Mouse (Mus musculus): ENCODE results near the gene Suv39h2. TPM values are rescaled to one million over a fixed set of nuclear protein-coding genes. Genes with fewer than 3 reads are reported as not detected.

Gene Suv39h2
- polyA plus RNA-seq, 1 experiment from 2014 or later, result 8.0 TPM

- ATAC-seq (ENCODE audit: low FRiP score, low read depth), result no peak
Measured at GRCm38 (mm10) chr2:3456590-3456989, 18.2 kb downstream of the Suv39h2 start.

DNA sequence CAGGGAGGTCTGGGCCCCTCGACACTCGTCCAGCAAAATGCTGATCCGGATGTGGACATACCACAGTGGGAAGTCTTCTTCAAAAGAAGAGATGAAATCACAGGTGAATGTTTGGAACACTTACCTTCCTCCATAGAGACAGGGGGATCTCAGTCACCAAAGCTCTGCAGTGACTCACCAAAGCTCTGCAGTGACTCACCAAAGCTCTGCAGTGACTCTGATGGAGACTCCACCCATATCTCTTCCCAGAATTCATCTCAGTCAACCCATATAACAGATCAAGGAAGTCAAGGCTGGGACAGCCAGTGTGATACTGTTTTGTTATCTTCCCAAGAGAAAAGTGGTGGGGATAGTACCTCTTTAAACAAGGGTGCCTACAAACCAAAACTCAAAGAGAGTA is 21.7 kb downstream of the Suv39h2 start:
- 84% methylated on average over 3 of the region's 3 CpGs for WGBS
- no peak for ATAC-seq (ENCODE audit: low FRiP score, low read depth)
- Histone ChIP-seq H3K9me3 (no peaks in the 10 kb centered on the region), H3K27ac (replicated peaks) (no peak overlapping the region), H3K4me3 (no peak overlapping the region), H3K4me2 (no peak overlapping the region), H3K36me3 (peaks cover 56% of the 10 kb centered on the region), H3K9ac (no peak overlapping the region), H3K27me3 (no peaks in the 10 kb centered on the region), H3K4me1 (replicated peaks) (no peaks in the 10 kb centered on the region)

More at GRCm38 (mm10) chr2:3456590-3456989, 18.2 kb downstream of the Suv39h2 start:
- no peaks in the 10 kb centered on the region for H3K4me1 ChIP-seq (replicated peaks)
- H3K36me3 ChIP-seq, result peaks cover 52% of the 10 kb centered on the region
- no peak overlapping the region for H3K9ac ChIP-seq
- no peaks in the 10 kb centered on the region for H3K9me3 ChIP-seq
- H3K27me3 ChIP-seq, result no peaks in the 10 kb centered on the region
- WGBS, result 79% methylated on average over 4 of the region's 4 CpGs
- H3K4me2 ChIP-seq, result no peak overlapping the region
- H3K27ac ChIP-seq (replicated peaks), result no peak overlapping the region
- no peak overlapping the region for H3K4me3 ChIP-seq

GRCm38 (mm10) chr2:3449431-3449830 is 25.4 kb downstream of the Suv39h2 start:
- Histone ChIP-seq H3K9me3 (no peaks in the 10 kb centered on the region), H3K4me1 (replicated peaks) (no peaks in the 10 kb centered on the region), H3K9ac (no peak overlapping the region), H3K27me3 (no peaks in the 10 kb centered on the region), H3K27ac (replicated peaks) (no peak overlapping the region), H3K36me3 (peaks cover 56% of the 10 kb centered on the region), H3K4me3 (no peak overlapping the region), H3K4me2 (no peak overlapping the region)
- WGBS, result 85% methylated on average over 2 of the region's 2 CpGs
- ATAC-seq (ENCODE audit: low FRiP score, low read depth), result no peak

- Histone ChIP-seq H3K36me3 (peaks cover 57% of the 10 kb centered on the region), H3K4me1 (replicated peaks) (no peaks in the 10 kb centered on the region), H3K27me3 (no peaks in the 10 kb centered on the region), H3K4me3 (no peak overlapping the region), H3K27ac (replicated peaks) (no peak overlapping the region), H3K9me3 (no peaks in the 10 kb centered on the region), H3K9ac (no peak overlapping the region), H3K4me2 (no peak overlapping the region)
- 79% methylated on average over 4 of the region's 4 CpGs for WGBS
- ATAC-seq (ENCODE audit: low FRiP score, low read depth), result no peak
Measured at GRCm38 (mm10) chr2:3445984-3446383, 28.8 kb downstream of the Suv39h2 start.

GRCm38 (mm10) chr2:3444206-3444605 is 30.6 kb downstream of the Suv39h2 start:
- H3K9me3 ChIP-seq, result no peaks in the 10 kb centered on the region
- no peak overlapping the region for H3K27ac ChIP-seq (replicated peaks)
- H3K36me3 ChIP-seq, result peaks cover 52% of the 10 kb centered on the region
- H3K4me2 ChIP-seq, result no peak overlapping the region
- H3K4me1 ChIP-seq (replicated peaks), result no peaks in the 10 kb centered on the region
- H3K9ac ChIP-seq, result no peak overlapping the region
- ATAC-seq (ENCODE audit: low FRiP score, low read depth), result no peak
- no peaks in the 10 kb centered on the region for H3K27me3 ChIP-seq
- 76% methylated on average over 7 of the region's 7 CpGs for WGBS
- no peak overlapping the region for H3K4me3 ChIP-seq

- Histone ChIP-seq H3K27ac (replicated peaks) (no peak overlapping the region), H3K4me2 (no peak overlapping the region), H3K9ac (no peak overlapping the region), H3K27me3 (no peaks in the 10 kb centered on the region), H3K36me3 (peaks cover 22% of the 10 kb centered on the region), H3K9me3 (no peaks in the 10 kb centered on the region), H3K4me1 (replicated peaks) (no peaks in the 10 kb centered on the region), H3K4me3 (no peak overlapping the region)
- WGBS, result 48% methylated on average over 7 of the region's 7 CpGs
- no peak for ATAC-seq (ENCODE audit: low FRiP score, low read depth)
Measured at GRCm38 (mm10) chr2:3437956-3438355, 36.9 kb downstream of the Suv39h2 start.

DNA sequence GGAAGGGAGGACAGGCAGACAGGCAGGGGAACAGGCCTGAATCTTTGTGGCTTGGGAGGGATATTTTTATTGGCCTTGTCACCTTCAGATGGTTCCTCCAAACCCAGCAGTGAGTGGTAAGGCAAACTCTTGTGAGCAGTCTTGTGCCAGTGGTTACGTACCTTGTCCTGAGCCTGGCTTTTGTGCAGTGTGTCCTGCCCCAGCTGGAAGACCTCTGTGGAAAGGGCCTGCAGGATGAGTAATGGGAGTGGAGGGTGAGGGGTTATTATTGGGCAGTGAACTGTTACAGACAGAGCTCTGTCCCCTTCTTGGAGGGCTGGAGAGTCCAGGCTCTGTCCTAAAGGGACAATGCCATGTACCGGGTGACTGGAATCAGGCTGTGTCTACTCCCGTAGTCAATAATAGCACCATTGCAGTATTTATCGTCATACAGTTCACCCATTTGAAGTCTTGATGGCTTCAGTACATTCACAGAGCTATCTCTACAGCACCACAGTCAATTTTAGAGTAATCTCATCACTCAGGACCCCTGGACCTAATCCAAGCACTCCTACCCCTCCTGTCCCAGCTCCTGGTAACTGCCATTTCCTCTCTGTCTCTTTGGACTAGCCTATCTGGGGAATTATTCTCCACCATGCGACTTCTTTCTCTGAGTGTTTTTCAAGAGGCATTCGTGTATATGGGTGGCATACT is 39.3 kb downstream of the Suv39h2 start:
- no peaks in the 10 kb centered on the region for H3K4me1 ChIP-seq (replicated peaks)
- 80% methylated on average over 6 of the region's 6 CpGs for whole genome bisulfite sequencing
- H3K4me3 ChIP-seq, result no peak overlapping the region
- H3K4me2 ChIP-seq, result no peak overlapping the region
- H3K9ac ChIP-seq, result no peak overlapping the region
- no peak overlapping the region for H3K27ac ChIP-seq (replicated peaks)
- peaks cover 20% of the 10 kb centered on the region; the same call in 1 of the 2 replicates for H3K36me3 ChIP-seq
- no peaks in the 10 kb centered on the region for H3K9me3 ChIP-seq
- no peak for ATAC-seq (ENCODE audit: low FRiP score, low read depth)
- H3K27me3 ChIP-seq, result no peaks in the 10 kb centered on the region

- no peak overlapping the region for H3K27ac ChIP-seq (replicated peaks)
- H3K4me3 ChIP-seq, result no peak overlapping the region
- H3K9me3 ChIP-seq, result no peaks in the 10 kb centered on the region
- no peak overlapping the region for H3K9ac ChIP-seq
- no peaks in the 10 kb centered on the region for H3K27me3 ChIP-seq
- H3K36me3 ChIP-seq, result peaks cover 17% of the 10 kb centered on the region; the same call in 1 of the 2 replicates
- no peaks in the 10 kb centered on the region for H3K4me1 ChIP-seq (replicated peaks)
- no peak overlapping the region for H3K4me2 ChIP-seq
- ATAC-seq (ENCODE audit: low FRiP score, low read depth), result no peak
- WGBS, result 92% methylated on average over 9 of the region's 9 CpGs
Measured at GRCm38 (mm10) chr2:3430956-3431355, 43.9 kb downstream of the Suv39h2 start.

DNA sequence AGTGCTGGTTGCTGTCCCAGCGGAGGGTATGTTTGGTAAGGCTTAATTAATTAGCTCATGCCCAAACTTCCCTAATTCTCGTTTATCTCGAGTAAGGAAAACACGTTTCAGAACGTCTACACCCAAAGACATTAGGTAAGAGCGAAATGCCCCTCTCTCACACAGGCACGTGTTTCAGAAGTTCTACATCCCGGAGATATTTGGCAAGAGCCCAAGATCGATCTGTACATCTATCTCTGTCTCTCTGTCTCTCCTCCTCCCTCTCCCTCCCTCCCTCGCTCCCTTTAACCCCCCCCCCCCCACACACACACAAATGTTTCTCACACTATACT is 50.3 kb downstream of the Suv39h2 start:
- 6% methylated on average over 10 of the region's 10 CpGs for WGBS
- Histone ChIP-seq H3K4me1 (replicated peaks) (peaks cover 16% of the 10 kb centered on the region), H3K9me3 (no peaks in the 10 kb centered on the region), H3K27me3 (no peaks in the 10 kb centered on the region), H3K4me2 (peak overlapping the region; percentile 93), H3K36me3 (0 out of 2 replicates have a peak, but pooled peaks cover 3% of the 10 kb centered on the region), H3K4me3 (peak overlapping the region; percentile 70), H3K27ac (replicated peaks) (no peak overlapping the region), H3K9ac (peak overlapping the region; percentile 61)
- no peak for ATAC-seq (ENCODE audit: low FRiP score, low read depth)

DNA sequence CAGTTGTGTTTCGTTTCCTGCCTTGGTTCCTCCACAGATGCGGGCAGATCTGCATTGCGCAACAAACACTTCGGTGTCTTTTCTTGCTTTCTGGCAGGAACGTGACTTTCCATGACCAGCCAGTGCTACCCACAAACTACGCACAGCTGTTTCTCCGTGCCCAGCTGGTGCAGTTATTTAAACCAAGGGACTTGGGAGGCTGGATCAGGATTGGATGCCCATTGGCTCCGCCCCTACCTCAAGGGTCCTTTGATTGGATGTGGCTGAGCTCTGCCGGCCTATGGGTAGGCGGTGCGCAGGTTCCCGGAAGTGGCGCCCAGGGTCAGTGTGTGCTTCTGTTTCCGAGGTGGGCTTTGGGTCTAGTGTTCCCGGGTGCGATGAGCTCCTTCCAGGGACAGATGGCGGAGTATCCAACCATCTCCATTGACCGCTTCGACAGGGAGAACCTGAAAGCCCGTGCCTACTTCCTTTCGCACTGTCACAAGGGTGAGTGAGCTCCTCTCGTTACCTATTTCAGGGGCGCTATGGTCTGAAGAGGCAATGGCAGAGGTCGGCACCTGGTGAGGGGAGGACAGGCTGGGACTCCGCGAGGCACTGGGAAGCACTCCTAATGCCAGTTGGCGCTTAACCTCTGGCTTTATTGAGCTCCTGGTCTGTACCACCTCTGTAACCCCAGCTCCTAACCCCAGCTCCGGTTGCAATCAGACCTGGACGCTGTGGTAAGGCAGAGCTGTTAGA is 50.8 kb downstream of the Suv39h2 start, which contains the start of gene Dclre1c:
TSS of gene Dclre1c (plus strand) at position 291 of the 738 bp plus-strand sequence.
- Histone ChIP-seq H3K9me3 (no peaks in the 10 kb centered on the region), H3K4me3 (peak within 1 kb of the TSS; percentile 70), H3K4me1 (replicated peaks) (peaks cover 16% of the 10 kb centered on the region), H3K36me3 (0 out of 2 replicates have a peak, but pooled peaks cover 3% of the 10 kb centered on the region), H3K27ac (replicated peaks) (0 out of 2 replicates have a peak within 1 kb of the TSS, but pooled peaks have one; percentile 31), H3K27me3 (no peaks in the 10 kb centered on the region), H3K9ac (peak within 1 kb of the TSS; percentile 61), H3K4me2 (peak within 1 kb of the TSS; percentile 93)
- peak; percentile 99 for ATAC-seq (ENCODE audit: low FRiP score, low read depth)
- 1% methylated on average over 29 of the region's 29 CpGs for WGBS

GRCm38 (mm10) chr2:3422548-3422947 is 52.3 kb downstream of the Suv39h2 start, which contains the start of gene Meig1:
Gene Meig1 (minus strand): TSS chr2:3422648.
- WGBS, result 74% methylated on average over 3 of the region's 3 CpGs
- no peak within 1 kb of the TSS for H3K9ac ChIP-seq
- peaks cover 6% of the 10 kb centered on the region; the same call in 1 of the 2 replicates for H3K27me3 ChIP-seq
- H3K27ac ChIP-seq (replicated peaks), result no peak within 1 kb of the TSS
- H3K4me3 ChIP-seq, result no peak within 1 kb of the TSS
- ATAC-seq (ENCODE audit: low FRiP score, low read depth), result no peak
- H3K9me3 ChIP-seq, result no peaks in the 10 kb centered on the region
- H3K4me1 ChIP-seq (replicated peaks), result peaks cover 21% of the 10 kb centered on the region
- H3K4me2 ChIP-seq, result peak within 1 kb of the TSS; percentile 93
- 0 out of 2 replicates have a peak, but pooled peaks cover 3% of the 10 kb centered on the region for H3K36me3 ChIP-seq

DNA sequence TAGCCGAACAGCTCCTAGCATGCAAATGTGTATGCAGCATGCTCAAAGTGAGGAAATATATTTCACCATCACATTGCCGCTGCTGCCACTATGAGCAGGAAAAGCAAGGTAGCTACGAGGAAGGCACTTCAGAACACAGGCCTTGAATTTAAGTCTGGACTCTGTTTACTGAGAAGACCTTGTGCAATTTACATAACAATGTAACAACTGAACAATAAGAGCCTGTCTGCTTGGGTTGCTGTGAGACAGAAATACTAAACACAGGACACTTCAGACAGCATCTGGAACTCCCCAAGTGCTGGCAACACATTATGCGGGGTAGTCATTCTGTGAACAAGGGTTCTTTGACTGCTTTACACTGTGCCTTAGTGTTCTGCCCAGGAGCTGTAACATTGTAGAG is 54.7 kb downstream of the Suv39h2 start:
- Histone ChIP-seq H3K4me1 (replicated peaks) (peaks cover 21% of the 10 kb centered on the region), H3K27me3 (peaks cover 11% of the 10 kb centered on the region; the same call in 1 of the 2 replicates), H3K9ac (no peak overlapping the region), H3K9me3 (no peaks in the 10 kb centered on the region), H3K4me3 (no peak overlapping the region), H3K27ac (replicated peaks) (no peak overlapping the region), H3K4me2 (no peak overlapping the region), H3K36me3 (no peaks in the 10 kb centered on the region)
- 37% methylated on average over 4 of the region's 4 CpGs for WGBS
- ATAC-seq (ENCODE audit: low FRiP score, low read depth), result no peak
